Mouse (Mus musculus) left cerebral cortex, postnatal 36 days (tissue): ENCODE measurements at regions not wholly inside any gene's neighbourhood (a gene's known extent, or its start where the extent isn't known, plus 50 kb on each side); places are given as distances from the start of the nearest gene placed in this dataset.
A peak's percentile ranks its signal among the peaks of the same experiment; 100 is the strongest.

Experiments used
- DNase-seq, 2 experiments: peaks; one replicate each; pipeline ENCODE4 v3.0.0; 2021 to 2022; ENCODE audit warnings: low spot score in 2 of 2, mixed read lengths in 1 of 2
- intact Hi-C: fragments of 180-260 bp; cut with DNase I; formaldehyde crosslinking; loops from one replicate; pipeline ENCODE4 v1.15.1; 2025

GRCm38 (mm10) chr12:118457493-118458408, 156.5 kb upstream of the Sp4 start:
- DNase-seq: peak; percentile 55 to 65
- intact Hi-C loops: loop anchor here (2.0 to 5.0 kb wide), 5 partner anchors 155 to 650 kb away; partner anchors contain the start of gene Sp4

GRCm38 (mm10) chr12:118455609-118456008, 154.4 kb upstream of the Sp4 start:
- DNase-seq: no peak
- intact Hi-C loops: loop anchor here (5.0 kb wide), 4 partner anchors 153 to 648 kb away; partner anchors contain the start of gene Sp4

- intact Hi-C loops: no loop called here
These were observed 138.4 kb upstream of the Sp4 start for GRCm38 (mm10) chr12:118439626-118440025.

GRCm38 (mm10) chr12:118438882-118439281, 137.6 kb upstream of the Sp4 start:
- intact Hi-C loops: no loop called here
- no peak for DNase-seq

More at GRCm38 (mm10) chr12:118439626-118440025, 138.4 kb upstream of the Sp4 start:
- no peak for DNase-seq

GRCm38 (mm10) chr12:118432703-118433102, 131.5 kb upstream of the Sp4 start:
- DNase-seq: no peak
- intact Hi-C loops: no loop called here

- no peak for DNase-seq
These were observed 127.1 kb upstream of the Sp4 start for GRCm38 (mm10) chr12:118428384-118428783.

GRCm38 (mm10) chr12:118415956-118416355, 114.7 kb upstream of the Sp4 start:
- intact Hi-C loops: no loop called here
- DNase-seq: peak in 1 of 2 experiments; percentile 16

More at GRCm38 (mm10) chr12:118428384-118428783, 127.1 kb upstream of the Sp4 start:
- intact Hi-C loops: no loop called here

- intact Hi-C loops: no loop called here
- DNase-seq: peak in 1 of 2 experiments; percentile 8
These were observed 110.7 kb upstream of the Sp4 start for GRCm38 (mm10) chr12:118411767-118412430.

- intact Hi-C loops: no loop called here
- DNase-seq: no peak
These were observed 109.7 kb upstream of the Sp4 start for GRCm38 (mm10) chr12:118410917-118411316.

- DNase-seq: no peak
- intact Hi-C loops: no loop called here
These were observed 103.9 kb upstream of the Sp4 start for GRCm38 (mm10) chr12:118405135-118405534.

GRCm38 (mm10) chr12:118404171-118404570, 102.9 kb upstream of the Sp4 start:
- DNase-seq: no peak
- intact Hi-C loops: no loop called here

GRCm38 (mm10) chr12:118403519-118404087, 102.4 kb upstream of the Sp4 start:
- DNase-seq: no peak
- intact Hi-C loops: no loop called here

GRCm38 (mm10) chr12:118401377-118401776, 100.1 kb upstream of the Sp4 start:
- intact Hi-C loops: no loop called here
- no peak for DNase-seq

GRCm38 (mm10) chr12:118391654-118392053, 90.4 kb upstream of the Sp4 start:
- no peak for DNase-seq
- intact Hi-C loops: no loop called here

- no peak for DNase-seq
- intact Hi-C loops: no loop called here
These were observed 79.8 kb upstream of the Sp4 start for GRCm38 (mm10) chr12:118381013-118381412.

- no peak for DNase-seq
- intact Hi-C loops: no loop called here
These were observed 76.7 kb upstream of the Sp4 start for GRCm38 (mm10) chr12:118377898-118378297.

GRCm38 (mm10) chr12:118376521-118377493, 75.6 kb upstream of the Sp4 start:
- no peak for DNase-seq
- intact Hi-C loops: no loop called here

- intact Hi-C loops: no loop called here
- peak; percentile 23 to 30 for DNase-seq
These were observed 72.0 kb upstream of the Sp4 start for GRCm38 (mm10) chr12:118373250-118373649.

GRCm38 (mm10) chr12:118371905-118372304, 70.7 kb upstream of the Sp4 start:
- DNase-seq: no peak
- intact Hi-C loops: no loop called here
